Mouse (Mus musculus) neural tube, embryonic 10.5 days (tissue): ENCODE results near the gene A930018P22Rik.
"Not testable (repeated sequence)": the region's sequence is repeated elsewhere in the genome, so short reads cannot be mapped to it uniquely, and the experiment has no call there.

Experiments used
- DNase-seq: peaks from one replicate; pipeline ENCODE4 v3.0.0-alpha.2; 2017; ENCODE audit warnings: low spot score; ENCODE audit errors: extremely low spot score

The A930018P22Rik gene

GRCm38 (mm10) chr2:104122505-104123378, at the start of gene A930018P22Rik:
A930018P22Rik (plus strand) TSS chr2:104122769.
- peak; percentile 87 for DNase-seq

GRCm38 (mm10) chr2:104078285-104078684, 44.3 kb upstream of the A930018P22Rik start:
- not testable (repeated sequence) for DNase-seq

GRCm38 (mm10) chr2:104081436-104082050, 41.0 kb upstream of the A930018P22Rik start:
- not testable (repeated sequence) for DNase-seq

- no peak for DNase-seq
Measured at GRCm38 (mm10) chr2:104082474-104082873, 40.1 kb upstream of the A930018P22Rik start.

GRCm38 (mm10) chr2:104084027-104084426, 38.5 kb upstream of the A930018P22Rik start:
- DNase-seq: not testable (repeated sequence)

- not testable (repeated sequence) for DNase-seq
Measured at GRCm38 (mm10) chr2:104087562-104087961, 35.0 kb upstream of the A930018P22Rik start.

GRCm38 (mm10) chr2:104093305-104093704, 29.3 kb upstream of the A930018P22Rik start:
- no peak for DNase-seq

- DNase-seq: peak; percentile 75
Measured at GRCm38 (mm10) chr2:104095741-104096213, 26.8 kb upstream of the A930018P22Rik start, which contains the start of gene Cd59a. Cd59a (plus strand) TSS chr2:104095801.

- DNase-seq: no peak
Measured at GRCm38 (mm10) chr2:104096256-104096655, 26.3 kb upstream of the A930018P22Rik start.

GRCm38 (mm10) chr2:104096796-104097195, 25.8 kb upstream of the A930018P22Rik start:
- not testable (repeated sequence) for DNase-seq

GRCm38 (mm10) chr2:104097396-104097795, 25.2 kb upstream of the A930018P22Rik start:
- DNase-seq: not testable (repeated sequence)

GRCm38 (mm10) chr2:104098529-104099230, 23.9 kb upstream of the A930018P22Rik start:
- no peak for DNase-seq

- DNase-seq: no peak
Measured at GRCm38 (mm10) chr2:104099231-104099585, 23.4 kb upstream of the A930018P22Rik start.

GRCm38 (mm10) chr2:104099946-104100345, 22.6 kb upstream of the A930018P22Rik start:
- DNase-seq: no peak

GRCm38 (mm10) chr2:104104800-104105199, 17.8 kb upstream of the A930018P22Rik start:
- DNase-seq: no peak

GRCm38 (mm10) chr2:104109021-104109420, 13.5 kb upstream of the A930018P22Rik start:
- DNase-seq: not testable (repeated sequence)

GRCm38 (mm10) chr2:104109528-104109927, 13.0 kb upstream of the A930018P22Rik start:
- DNase-seq: no peak

- DNase-seq: no peak
Measured at GRCm38 (mm10) chr2:104110031-104110430, 12.5 kb upstream of the A930018P22Rik start.

- not testable (repeated sequence) for DNase-seq
Measured at GRCm38 (mm10) chr2:104111170-104111797, 11.3 kb upstream of the A930018P22Rik start.

GRCm38 (mm10) chr2:104113563-104113962, 9.0 kb upstream of the A930018P22Rik start:
- not testable (repeated sequence) for DNase-seq

- DNase-seq: no peak
Measured at GRCm38 (mm10) chr2:104114898-104115297, 7.7 kb upstream of the A930018P22Rik start.
